ENCODE assay signal across 18 mouse cellular contexts in genomic region chr3:115822491-115822890, GRCm38 (mm10).
A peak's percentile ranks its signal among the peaks of the same experiment; 100 is the strongest.
DNase-seq lines count a peak whose midpoint lies in the region; ATAC-seq and TF ChIP-seq lines count a peak whose summit lies in the region.
"Had no signal": no experiment of that assay in that cellular context is flagged by ENCODE, and none has a peak within 500 bp of the region (broad histone marks: within the 10 kb centered on the region; RNA-seq: fewer than 3 reads in every experiment).

No protein-coding gene starts in this region.

- no peak overlapping the region for H3K27ac ChIP-seq in lung, postnatal 0 days (ENCODE audit: low read length)
- H3K27ac ChIP-seq in heart, embryonic 11.5 days (ENCODE audit: low read depth, low read length), result no peak overlapping the region
- H3K27ac ChIP-seq: hindbrain, embryonic 12.5 days; intestine, embryonic 15.5 days; limb, embryonic 13.5 days; liver, embryonic 15.5 days; midbrain, embryonic 13.5 days; neural tube, embryonic 13.5 days had no signal

- no peaks in the 10 kb centered on the region for H3K36me3 ChIP-seq in lung, postnatal 0 days (ENCODE audit: insufficient read depth, low read length)
- no peaks in the 10 kb centered on the region for H3K36me3 ChIP-seq in heart, embryonic 11.5 days (ENCODE audit: control insufficient read depth, insufficient read depth, low read length)
- H3K36me3 ChIP-seq: heart, embryonic 12.5 days; hindbrain, embryonic 12.5 days; intestine, embryonic 15.5 days; limb, embryonic 13.5 days; liver, embryonic 15.5 days; midbrain, embryonic 13.5 days; neural tube, embryonic 13.5 days had no signal

- no peaks in the 10 kb centered on the region for H3K4me1 ChIP-seq in lung, postnatal 0 days (ENCODE audit: insufficient read depth, low read depth, low read length)
- H3K4me1 ChIP-seq in lung, adult 2 months (ENCODE audit: control insufficient read depth, insufficient read depth, low read length), result no peaks in the 10 kb centered on the region
- H3K4me1 ChIP-seq in heart, embryonic 11.5 days (ENCODE audit: control insufficient read depth, insufficient read depth, low read length), result peaks cover 30% of the 10 kb centered on the region
- H3K4me1 ChIP-seq: hindbrain, embryonic 12.5 days; intestine, embryonic 15.5 days; limb, embryonic 13.5 days had no signal

- H3K9me3 ChIP-seq in lung, postnatal 0 days (ENCODE audit: low read length), result no peaks in the 10 kb centered on the region
- H3K9me3 ChIP-seq in heart, embryonic 11.5 days (replicated peaks; ENCODE audit: control insufficient read depth, low read length), result no peaks in the 10 kb centered on the region
- H3K9me3 ChIP-seq: heart, embryonic 12.5 days; hindbrain, embryonic 12.5 days; intestine, embryonic 15.5 days; limb, embryonic 13.5 days; liver, embryonic 15.5 days; midbrain, embryonic 13.5 days; neural tube, embryonic 13.5 days had no signal

- no peak for TF ChIP-seq POLR2A in lung, adult 2 months (IDR thresholded peaks at IDR 0.05; ENCODE audit: borderline replicate concordance, extremely low read depth, low read depth, low read length)

- TF ChIP-seq EP300 in lung, postnatal 0 days (IDR thresholded peaks at IDR 0.05), result peak; percentile 67

- ATAC-seq in frontal cortex, adult (ENCODE audit: low TSS enrichment), result 0 out of 2 replicates have a peak, but pooled peaks have one; percentile 45
- ATAC-seq in lung, postnatal 0 days, result peak; percentile 66
- no peak for ATAC-seq in heart, embryonic 11.5 days (replicated peaks; ENCODE audit: insufficient number of reproducible peaks, low FRiP score, low TSS enrichment)
- ATAC-seq: intestine, embryonic 15.5 days; midbrain, embryonic 13.5 days had no signal

- no peak overlapping the region for H3K4me2 ChIP-seq in lung, postnatal 0 days (replicated peaks; ENCODE audit: low read depth, low read length)
- H3K4me2 ChIP-seq in heart, embryonic 11.5 days, result no peak overlapping the region
- H3K4me2 ChIP-seq: heart, embryonic 12.5 days; hindbrain, embryonic 12.5 days; intestine, embryonic 15.5 days; limb, embryonic 13.5 days; liver, embryonic 15.5 days; midbrain, embryonic 13.5 days; neural tube, embryonic 13.5 days had no signal

- H3K27me3 ChIP-seq in lung, postnatal 0 days (replicated peaks; ENCODE audit: insufficient read depth, low read length), result no peaks in the 10 kb centered on the region
- H3K27me3 ChIP-seq in heart, embryonic 11.5 days (ENCODE audit: control insufficient read depth, insufficient read depth, low read length), result no peaks in the 10 kb centered on the region
- H3K27me3 ChIP-seq: heart, embryonic 12.5 days; hindbrain, embryonic 12.5 days; intestine, embryonic 15.5 days; limb, embryonic 13.5 days; liver, embryonic 15.5 days; midbrain, embryonic 13.5 days; neural tube, embryonic 13.5 days had no signal

- no peak for TF ChIP-seq CTCF in lung, postnatal 0 days (IDR thresholded peaks at IDR 0.05)
- no peak for TF ChIP-seq CTCF in lung, adult 2 months (IDR thresholded peaks at IDR 0.05; ENCODE audit: insufficient read depth, low read length)

- DNase-seq in cerebellum, adult 11-12 months, result peak; percentile 7
- DNase-seq in cerebellum, adult 8-10 months, result no peak
- no peak for DNase-seq in frontal cortex, postnatal 14 days (ENCODE audit: low spot score in 2 of 2)
- DNase-seq in lung, postnatal 0 days (ENCODE audit: low spot score), result peak; percentile 73
- DNase-seq in lung, adult 2 months, result no peak
- peak; percentile 57 for DNase-seq in induced T-regulatory cell, adult 2 months (ENCODE audit: low read depth)
- DNase-seq: heart, postnatal 14 days; kidney, postnatal 36 days; thymus, adult 2 months had no signal

- no peak overlapping the region for H3K9ac ChIP-seq in lung, postnatal 0 days (replicated peaks; ENCODE audit: low read depth)
- no peak overlapping the region for H3K9ac ChIP-seq in heart, embryonic 11.5 days (ENCODE audit: low read depth, low read length)
- H3K9ac ChIP-seq: heart, embryonic 12.5 days; hindbrain, embryonic 12.5 days; intestine, embryonic 15.5 days; limb, embryonic 13.5 days; liver, embryonic 15.5 days; midbrain, embryonic 13.5 days; neural tube, embryonic 13.5 days had no signal

- 51% methylated on average over 6 of the region's 6 CpGs for WGBS in lung, postnatal 0 days
- WGBS in lung, adult 2 months, result 51% methylated on average over 6 of the region's 6 CpGs
- WGBS in heart, embryonic 11.5 days (ENCODE audit: insufficient replicate concordance), result 71% methylated on average over 6 of the region's 6 CpGs

- no peak overlapping the region for H3K4me3 ChIP-seq in lung, postnatal 0 days (ENCODE audit: low read depth, low read length)
- no peak overlapping the region for H3K4me3 ChIP-seq in lung, adult 2 months (replicated peaks; ENCODE audit: extremely low read depth, low read depth, low read length)
- H3K4me3 ChIP-seq in heart, embryonic 11.5 days (ENCODE audit: low read depth, low read length), result no peak overlapping the region
- H3K4me3 ChIP-seq: heart, embryonic 12.5 days; hindbrain, embryonic 12.5 days; intestine, embryonic 15.5 days; limb, embryonic 13.5 days; liver, embryonic 15.5 days; midbrain, embryonic 13.5 days; neural tube, embryonic 13.5 days had no signal

Comparison
In these comparisons a context has a peak if more than half of its experiments do, and no peak if none do; other contexts are left out.
1. DNase-seq: peak in cerebellum, adult 11-12 months (single experiment), lung, postnatal 0 days (single experiment) and induced T-regulatory cell, adult 2 months (single experiment); none in cerebellum, adult 8-10 months (single experiment), frontal cortex, postnatal 14 days (0 of 2) and lung, adult 2 months (single experiment).